Mouse (Mus musculus) MEL (cell line): ENCODE results near the gene Filip1l.

Experiments
- CTCF ChIP-seq, 3 experiments: IDR thresholded peaks in 2 of 3; conservative IDR thresholded peaks in 1 of 3; 2 replicates each; pipeline ENCODE4 v1.5.1; 2011 to 2012; ENCODE audit warnings: low read length in 3 of 3, low read depth in 2 of 3, mild to moderate bottlenecking in 2 of 3, improper control_type of control experiment in 1 of 3, inconsistent platforms in 1 of 3, mixed read lengths in 1 of 3, moderate library complexity in 1 of 3; ENCODE audit not compliant: control insufficient read depth in 1 of 3, insufficient read depth in 1 of 3, poor library complexity in 1 of 3, severe bottlenecking in 1 of 3
- EP300 ChIP-seq, 2 experiments: IDR thresholded peaks; 2 replicates each; pipeline ENCODE4 v1.6.1; 2011; ENCODE audit warnings: improper control_type of control experiment in 2 of 2, low read length in 2 of 2, low read depth in 1 of 2, mild to moderate bottlenecking in 1 of 2
- ETS1 ChIP-seq: IDR thresholded peaks from 2 replicates; pipeline ENCODE4 v1.6.1; 2012; ENCODE audit warnings: low read depth, mild to moderate bottlenecking, inconsistent platforms, low read length, improper control_type of control experiment, moderate library complexity
- GATA1 ChIP-seq: IDR thresholded peaks from 2 replicates; pipeline ENCODE4 v1.6.1; 2011; ENCODE audit warnings: low read depth, low read length, improper control_type of control experiment
- MAX ChIP-seq: IDR thresholded peaks from 2 replicates; pipeline ENCODE4 v1.6.1; 2011; ENCODE audit warnings: low read length, improper control_type of control experiment
- POLR2A ChIP-seq, 2 experiments: IDR thresholded peaks; 2 replicates each; pipeline ENCODE4 v1.6.1; 2011 to 2012; ENCODE audit warnings: low read length in 2 of 2, mild to moderate bottlenecking in 2 of 2, control low read depth in 1 of 2, improper control_type of control experiment in 1 of 2, low read depth in 1 of 2, moderate library complexity in 1 of 2; ENCODE audit not compliant: control insufficient read depth in 1 of 2, insufficient read depth in 1 of 2, poor library complexity in 1 of 2
- RAD21 ChIP-seq: IDR thresholded peaks from 2 replicates; pipeline ENCODE4 v1.6.1; 2011; ENCODE audit warnings: mild to moderate bottlenecking, low read depth, low read length, improper control_type of control experiment

- no peak; a peak in 1 of 4 replicates for TF ChIP-seq EP300 (IDR thresholded peaks at IDR 0.05; ENCODE audit: low read depth in 1 of 2, low read length in 2 of 2)
- no peak for TF ChIP-seq GATA1
- no peak for TF ChIP-seq CTCF (IDR thresholded peaks at IDR 0.05 in 2 of 3, conservative IDR thresholded peaks at IDR 0.05 in 1 of 3; ENCODE audit: control insufficient read depth in 1 of 3, insufficient read depth in 1 of 3, low read depth in 2 of 3, low read length in 3 of 3, poor library complexity in 1 of 3, severe bottlenecking in 1 of 3)
- TF ChIP-seq MAX = no peak
- TF ChIP-seq POLR2A (IDR thresholded peaks at IDR 0.05; ENCODE audit: control insufficient read depth in 1 of 2, insufficient read depth in 1 of 2, low read depth in 1 of 2, low read length in 2 of 2, poor library complexity in 1 of 2) = no peak
- no peak for TF ChIP-seq RAD21
- no peak for TF ChIP-seq ETS1
Observed at GRCm38 (mm10) chr16:57560185-57560584, 207.3 kb downstream of the Filip1l start.
